Mouse (Mus musculus): ENCODE results near the gene Pde6b.

The Pde6b gene

GRCm38 (mm10) chr5:108389744-108390143 is 1.6 kb downstream of the Pde6b start:
- in situ Hi-C loops (cut with MboI, MseI): no loop called here

GRCm38 (mm10) chr5:108403453-108403852 is 15.3 kb downstream of the Pde6b start:
- in situ Hi-C loops (cut with MboI, MseI): no loop called here

GRCm38 (mm10) chr5:108405460-108405859 is 17.3 kb downstream of the Pde6b start:
- in situ Hi-C loops (cut with MboI, MseI): no loop called here

GRCm38 (mm10) chr5:108406977-108407376 is 18.8 kb downstream of the Pde6b start:
- in situ Hi-C loops (cut with MboI, MseI): no loop called here

- in situ Hi-C loops (cut with MboI, MseI): no loop called here
Observed at GRCm38 (mm10) chr5:108414711-108415110, 26.5 kb downstream of the Pde6b start.

- in situ Hi-C loops (cut with MboI, MseI): no loop called here
Observed at GRCm38 (mm10) chr5:108422741-108423140, 34.5 kb downstream of the Pde6b start.

GRCm38 (mm10) chr5:108423427-108423826 is 35.2 kb downstream of the Pde6b start:
- in situ Hi-C loops (cut with MboI, MseI): no loop called here

- in situ Hi-C loops (cut with MboI, MseI): no loop called here
Observed at GRCm38 (mm10) chr5:108427186-108427585, 39.0 kb downstream of the Pde6b start.

- in situ Hi-C loops (cut with MboI, MseI): loop anchor here (10.0 kb wide), 1 partner anchor 224 kb away; no protein-coding TSS in a partner anchor
Observed at GRCm38 (mm10) chr5:108431196-108431595, 43.0 kb downstream of the Pde6b start.

- in situ Hi-C loops (cut with MboI, MseI): loop anchor here (10.0 kb wide), 1 partner anchor 221 kb away; no protein-coding TSS in a partner anchor
Observed at GRCm38 (mm10) chr5:108433804-108434587, 45.8 kb downstream of the Pde6b start, which contains the start of gene Atp5k. Atp5k (minus strand) TSS chr5:108434448.

GRCm38 (mm10) chr5:108436101-108436500 is 47.9 kb downstream of the Pde6b start:
- in situ Hi-C loops (cut with MboI, MseI): loop anchor here (10.0 kb wide), 1 partner anchor 219 kb away; no protein-coding TSS in a partner anchor

GRCm38 (mm10) chr5:108446973-108447372 is 58.8 kb downstream of the Pde6b start:
- in situ Hi-C loops (cut with MboI, MseI): no loop called here

- in situ Hi-C loops (cut with MboI, MseI): no loop called here
Observed at GRCm38 (mm10) chr5:108447857-108448256, 59.7 kb downstream of the Pde6b start.

- in situ Hi-C loops (cut with MboI, MseI): no loop called here
Observed at GRCm38 (mm10) chr5:108448785-108449668, 60.8 kb downstream of the Pde6b start, which contains the start of gene Mfsd7a. Mfsd7a (minus strand) TSS chr5:108448891.

- in situ Hi-C loops (cut with MboI, MseI): no loop called here
Observed at GRCm38 (mm10) chr5:108450837-108451540, 62.8 kb downstream of the Pde6b start.

- in situ Hi-C loops (cut with MboI, MseI): no loop called here
Observed at GRCm38 (mm10) chr5:108451611-108452010, 63.4 kb downstream of the Pde6b start.

- in situ Hi-C loops (cut with MboI, MseI): no loop called here
Observed at GRCm38 (mm10) chr5:108452422-108452821, 64.2 kb downstream of the Pde6b start.

- in situ Hi-C loops (cut with MboI, MseI): no loop called here
Observed at GRCm38 (mm10) chr5:108454094-108454493, 65.9 kb downstream of the Pde6b start.

GRCm38 (mm10) chr5:108458706-108459105 is 70.5 kb downstream of the Pde6b start:
- in situ Hi-C loops (cut with MboI, MseI): no loop called here

GRCm38 (mm10) chr5:108460461-108460860 is 72.3 kb downstream of the Pde6b start:
- in situ Hi-C loops (cut with MboI, MseI): no loop called here
